Mouse (Mus musculus) stomach, embryonic 14.5 days (tissue): ENCODE data around the gene Ralgapb. TPM values are rescaled to one million over a fixed set of nuclear protein-coding genes. Genes with fewer than 3 reads are reported as not detected.

Experiments used
- ATAC-seq: fragments of 200-750 bp; cut with Nextera tagmentation; 2 replicates; pipeline ENCODE4 v1.8.0; 2017; ENCODE audit warnings: low read depth, moderate TSS enrichment; ENCODE audit not compliant: insufficient number of reproducible peaks, insufficient read depth, low FRiP score
- H3K27ac ChIP-seq: fragments of 300-500 bp; sonication (generic); 2 replicates; pipeline ENCODE4 v1.5.1; 2014; ENCODE audit warnings: mild to moderate bottlenecking, low read length, moderate library complexity, mixed read lengths
- H3K27me3 ChIP-seq: fragments of 300-500 bp; sonication (generic); 2 replicates; pipeline ENCODE4 v1.6.1; 2014; ENCODE audit warnings: low read length, control low read depth, mixed read lengths; ENCODE audit not compliant: control insufficient read depth, insufficient read depth
- H3K36me3 ChIP-seq: fragments of 300-500 bp; sonication (generic); 2 replicates; pipeline ENCODE4 v1.6.1; 2014; ENCODE audit warnings: mild to moderate bottlenecking, control low read depth, low read length, moderate library complexity, mixed read lengths; ENCODE audit not compliant: control insufficient read depth, insufficient read depth
- H3K4me1 ChIP-seq: fragments of 300-500 bp; sonication (generic); 2 replicates; pipeline ENCODE4 v1.6.1; 2014; ENCODE audit warnings: low read length, control low read depth, mixed read lengths; ENCODE audit not compliant: control insufficient read depth, insufficient read depth
- H3K4me2 ChIP-seq: fragments of 300-500 bp; sonication (generic); replicated peaks from 2 replicates; pipeline ENCODE4 v1.6.1; 2014; ENCODE audit warnings: low read depth, low read length, control low read depth
- H3K4me3 ChIP-seq: fragments of 300-500 bp; sonication (generic); 2 replicates; pipeline ENCODE4 v1.5.1; 2014; ENCODE audit warnings: low read depth, low read length, control low read depth
- H3K9ac ChIP-seq: fragments of 300-500 bp; sonication (generic); replicated peaks from 2 replicates; pipeline ENCODE4 v1.6.1; 2014; ENCODE audit warnings: low read depth, mild to moderate bottlenecking, control low read depth, low read length, moderate library complexity, mixed read lengths
- H3K9me3 ChIP-seq: fragments of 300-500 bp; sonication (generic); 2 replicates; pipeline ENCODE4 v1.6.1; 2016; ENCODE audit warnings: low read depth, low read length, control low read depth; ENCODE audit not compliant: control insufficient read depth
- WGBS: fragments of 180-500 bp; shearing (Covaris S2); extraction: QIAGEN DNeasy Blood & Tissue Kit; methylation state at CpG from one replicate; pipeline ENCODE4 v1.1.7; 2014; 5-methylcytosine and 5-hydroxymethylcytosine counted together
- polyA plus RNA-seq: library from polyadenylated mRNA; unstranded; fragments of >200 nt; fragmentation: Nextera tagmentation; extraction: Ambion mirVana; gene quantifications from 2 replicates; pipeline ENCODE4 v1.2.1, GENCODE M21; 2014

Ralgapb gene
- polyA plus RNA-seq, 1 experiment from 2014 or later = 26.8 TPM

- H3K4me3 ChIP-seq = no peak overlapping the region
- ATAC-seq = no peak
- H3K4me2 ChIP-seq = no peak overlapping the region
- H3K36me3 ChIP-seq = no peaks in the 10 kb centered on the region
- no peaks in the 10 kb centered on the region for H3K4me1 ChIP-seq
- no peak overlapping the region for H3K9ac ChIP-seq
- H3K27ac ChIP-seq = no peak overlapping the region
- 80% methylated on average over 3 of the region's 3 CpGs for WGBS
- H3K9me3 ChIP-seq = no peaks in the 10 kb centered on the region
- H3K27me3 ChIP-seq = no peaks in the 10 kb centered on the region
These were observed 40.0 kb upstream of the Ralgapb start for GRCm38 (mm10) chr2:158369474-158370172.

GRCm38 (mm10) chr2:158370173-158370550 lies 39.5 kb upstream of the Ralgapb start:
- Histone ChIP-seq H3K4me1 (0 out of 2 replicates have a peak, but pooled peaks cover 2% of the 10 kb centered on the region), H3K36me3 (no peaks in the 10 kb centered on the region), H3K4me2 (no peak overlapping the region), H3K9me3 (no peaks in the 10 kb centered on the region), H3K27me3 (no peaks in the 10 kb centered on the region), H3K4me3 (no peak overlapping the region), H3K27ac (no peak overlapping the region), H3K9ac (no peak overlapping the region)
- 13% methylated on average over 5 of the region's 5 CpGs for WGBS
- ATAC-seq = no peak

GRCm38 (mm10) chr2:158373061-158373460 lies 36.6 kb upstream of the Ralgapb start:
- H3K27me3 ChIP-seq = no peaks in the 10 kb centered on the region
- ATAC-seq = no peak

GRCm38 (mm10) chr2:158373516-158373915 lies 36.1 kb upstream of the Ralgapb start:
- 64% methylated on average over 7 of the region's 7 CpGs for WGBS
- Histone ChIP-seq H3K27me3 (no peaks in the 10 kb centered on the region), H3K9ac (no peak overlapping the region), H3K4me1 (0 out of 2 replicates have a peak, but pooled peaks cover 7% of the 10 kb centered on the region), H3K36me3 (no peaks in the 10 kb centered on the region), H3K9me3 (no peaks in the 10 kb centered on the region), H3K4me2 (no peak overlapping the region), H3K4me3 (no peak overlapping the region), H3K27ac (no peak overlapping the region)
- no peak for ATAC-seq

More at GRCm38 (mm10) chr2:158373061-158373460, 36.6 kb upstream of the Ralgapb start:
- 0 out of 2 replicates have a peak, but pooled peaks cover 7% of the 10 kb centered on the region for H3K4me1 ChIP-seq
- H3K36me3 ChIP-seq = no peaks in the 10 kb centered on the region
- H3K9me3 ChIP-seq = no peaks in the 10 kb centered on the region
- no peak overlapping the region for H3K27ac ChIP-seq
- H3K4me3 ChIP-seq = no peak overlapping the region
- H3K9ac ChIP-seq = no peak overlapping the region
- H3K4me2 ChIP-seq = no peak overlapping the region
- WGBS = 45% methylated on average over 5 of the region's 5 CpGs

- peak within 1 kb of the TSS; percentile 60 for H3K4me2 ChIP-seq
- 0 out of 2 replicates have a peak, but pooled peaks have one; percentile 42 for ATAC-seq
- H3K36me3 ChIP-seq = no peaks in the 10 kb centered on the region
- H3K9ac ChIP-seq = 0 out of 2 replicates have a peak within 1 kb of the TSS, but pooled peaks have one; percentile 6
- H3K4me3 ChIP-seq = peak within 1 kb of the TSS; percentile 29
- 0 out of 2 replicates have a peak, but pooled peaks cover 7% of the 10 kb centered on the region for H3K4me1 ChIP-seq
- no peaks in the 10 kb centered on the region for H3K27me3 ChIP-seq
- no peak within 1 kb of the TSS for H3K27ac ChIP-seq
- 2% methylated on average over 36 of the region's 36 CpGs for WGBS
- H3K9me3 ChIP-seq = no peaks in the 10 kb centered on the region
These were observed 34.1 kb upstream of the Ralgapb start, which contains the start of gene Snhg11 for GRCm38 (mm10) chr2:158375443-158376122. TSS of gene Snhg11 (plus strand) at chr2:158375638.

- WGBS = 28% methylated on average over 12 of the region's 12 CpGs
These were observed 33.4 kb upstream of the Ralgapb start for GRCm38 (mm10) chr2:158376123-158376687.

GRCm38 (mm10) chr2:158376798-158377197 lies 32.9 kb upstream of the Ralgapb start:
- no peaks in the 10 kb centered on the region for H3K27me3 ChIP-seq
- no peaks in the 10 kb centered on the region for H3K9me3 ChIP-seq
- no peak for ATAC-seq
- H3K27ac ChIP-seq = no peak overlapping the region
- no peak overlapping the region for H3K4me2 ChIP-seq
- 66% methylated on average over 7 of the region's 7 CpGs for WGBS
- H3K4me3 ChIP-seq = no peak overlapping the region
- no peaks in the 10 kb centered on the region for H3K36me3 ChIP-seq
- H3K9ac ChIP-seq = no peak overlapping the region
- 0 out of 2 replicates have a peak, but pooled peaks cover 7% of the 10 kb centered on the region for H3K4me1 ChIP-seq

More at GRCm38 (mm10) chr2:158376123-158376687, 33.4 kb upstream of the Ralgapb start:
- no peak for ATAC-seq
- H3K4me1 ChIP-seq = 0 out of 2 replicates have a peak, but pooled peaks cover 7% of the 10 kb centered on the region
- H3K27ac ChIP-seq = no peak overlapping the region
- peak overlapping the region; percentile 60 for H3K4me2 ChIP-seq
- no peak overlapping the region for H3K9ac ChIP-seq
- no peaks in the 10 kb centered on the region for H3K36me3 ChIP-seq
- H3K9me3 ChIP-seq = no peaks in the 10 kb centered on the region
- no peaks in the 10 kb centered on the region for H3K27me3 ChIP-seq
- no peak overlapping the region for H3K4me3 ChIP-seq

GRCm38 (mm10) chr2:158377811-158378210 lies 31.8 kb upstream of the Ralgapb start:
- Histone ChIP-seq H3K27ac (no peak overlapping the region), H3K4me3 (no peak overlapping the region), H3K9me3 (no peaks in the 10 kb centered on the region), H3K4me2 (no peak overlapping the region), H3K4me1 (0 out of 2 replicates have a peak, but pooled peaks cover 7% of the 10 kb centered on the region), H3K36me3 (no peaks in the 10 kb centered on the region), H3K9ac (no peak overlapping the region), H3K27me3 (no peaks in the 10 kb centered on the region)
- 89% methylated on average over 1 of the region's 1 CpGs for WGBS
- ATAC-seq = no peak
